Comparison of ENCODE assay signal across 9 mouse cellular contexts in the genomic region with DNA sequence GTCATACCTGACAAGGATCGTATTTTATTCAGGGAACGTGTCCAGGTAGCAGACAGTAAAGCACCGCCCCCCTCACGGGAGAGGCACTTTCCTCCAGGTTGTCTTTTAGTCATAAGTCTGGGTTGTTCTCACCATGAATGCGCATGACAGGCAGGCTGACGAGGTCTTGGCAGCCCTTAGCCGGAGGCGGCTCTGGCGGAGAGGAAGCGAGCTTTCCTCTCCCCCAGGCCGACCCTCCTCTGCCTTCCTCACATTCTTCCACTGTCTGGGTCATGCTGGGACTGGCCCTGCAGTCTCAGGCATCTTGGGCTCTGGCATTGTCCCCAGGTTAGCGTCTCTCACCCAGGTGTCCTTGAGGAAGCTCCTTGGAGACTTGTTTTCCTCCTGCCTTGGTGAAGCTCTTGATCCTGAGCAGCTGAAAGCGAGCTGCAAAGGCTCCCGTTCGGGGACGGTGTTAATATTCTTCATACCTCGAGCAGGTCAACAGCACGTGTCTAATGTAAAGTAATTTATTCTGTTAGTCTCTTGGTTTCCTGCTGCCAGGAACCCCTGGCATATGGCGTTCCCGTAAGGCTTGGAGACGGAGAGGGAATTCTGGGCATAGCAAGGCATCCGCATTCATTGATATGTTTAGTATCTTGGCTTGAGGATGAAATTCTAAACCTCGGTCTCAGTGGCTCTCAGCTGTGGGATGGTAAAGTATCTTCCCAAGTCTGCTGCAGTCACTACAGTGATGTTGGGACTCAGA.
DNase-seq lines count a peak whose midpoint lies in the region; ATAC-seq and TF ChIP-seq lines count a peak whose summit lies in the region.
"Had no signal": no experiment of that assay in that cellular context is flagged by ENCODE, and none has a peak within 500 bp of the region (broad histone marks: within the 10 kb centered on the region; RNA-seq: fewer than 3 reads in every experiment).

No protein-coding gene starts in this region.

- no peaks in the 10 kb centered on the region for H3K36me3 ChIP-seq in lung, embryonic 16.5 days (ENCODE audit: control insufficient read depth, insufficient read depth, low read length)
- H3K36me3 ChIP-seq in heart, postnatal 0 days (replicated peaks; ENCODE audit: control insufficient read depth, insufficient read depth, low read length) = no peaks in the 10 kb centered on the region
- H3K36me3 ChIP-seq in midbrain, embryonic 11.5 days (ENCODE audit: control insufficient read depth, insufficient read depth, low read length) = no peaks in the 10 kb centered on the region

- H3K4me1 ChIP-seq in lung, embryonic 16.5 days (replicated peaks; ENCODE audit: control insufficient read depth, insufficient read depth, low read length) = no peaks in the 10 kb centered on the region
- H3K4me1 ChIP-seq in heart, postnatal 0 days (ENCODE audit: control insufficient read depth, insufficient read depth) = 0 out of 2 replicates have a peak, but pooled peaks cover 4% of the 10 kb centered on the region
- H3K4me1 ChIP-seq in midbrain, embryonic 11.5 days (ENCODE audit: control insufficient read depth, insufficient read depth, low read length) = 0 out of 2 replicates have a peak, but pooled peaks cover 2% of the 10 kb centered on the region
- H3K4me1 ChIP-seq: megakaryocyte, embryonic 14.5 days had no signal

- TF ChIP-seq EP300 in heart, postnatal 0 days (IDR thresholded peaks at IDR 0.05; ENCODE audit: low read depth) = no peak

- no peak overlapping the region for H3K4me3 ChIP-seq in lung, embryonic 16.5 days (ENCODE audit: low read length)
- H3K4me3 ChIP-seq in heart, postnatal 0 days (ENCODE audit: low read depth, low read length) = 0 out of 2 replicates have a peak overlapping the region, but pooled peaks have one; percentile 2
- no peak overlapping the region for H3K4me3 ChIP-seq in midbrain, embryonic 11.5 days (ENCODE audit: low read depth, low read length)
- H3K4me3 ChIP-seq: megakaryocyte, embryonic 14.5 days had no signal

- no peak overlapping the region for H3K27ac ChIP-seq in lung, embryonic 16.5 days (ENCODE audit: low read length)
- no peak overlapping the region for H3K27ac ChIP-seq in heart, postnatal 0 days (ENCODE audit: low read depth)
- no peak overlapping the region for H3K27ac ChIP-seq in midbrain, embryonic 11.5 days (ENCODE audit: low read depth, low read length)

- ATAC-seq in frontal cortex, adult (ENCODE audit: low TSS enrichment) = peak; percentile 81
- ATAC-seq in lung, embryonic 16.5 days (ENCODE audit: low read depth) = 0 out of 2 replicates have a peak, but pooled peaks have one; percentile 26
- ATAC-seq in heart, postnatal 0 days (ENCODE audit: insufficient read depth, low read depth) = 0 out of 2 replicates have a peak, but pooled peaks have one; percentile 39
- no peak for ATAC-seq in midbrain, embryonic 11.5 days (ENCODE audit: low FRiP score)

- H3K9me3 ChIP-seq in lung, embryonic 16.5 days (ENCODE audit: control insufficient read depth, low read length) = no peaks in the 10 kb centered on the region
- no peaks in the 10 kb centered on the region for H3K9me3 ChIP-seq in heart, postnatal 0 days (replicated peaks; ENCODE audit: control insufficient read depth, low read length)
- H3K9me3 ChIP-seq in midbrain, embryonic 11.5 days (ENCODE audit: control insufficient read depth, low read length) = no peaks in the 10 kb centered on the region

- no peaks in the 10 kb centered on the region for H3K27me3 ChIP-seq in lung, embryonic 16.5 days (ENCODE audit: control insufficient read depth, insufficient read depth, low read depth, low read length)
- H3K27me3 ChIP-seq in heart, postnatal 0 days (ENCODE audit: control insufficient read depth, insufficient read depth, low read length) = no peaks in the 10 kb centered on the region
- no peaks in the 10 kb centered on the region for H3K27me3 ChIP-seq in midbrain, embryonic 11.5 days (ENCODE audit: control insufficient read depth, insufficient read depth, low read length)
- H3K27me3 ChIP-seq: megakaryocyte, embryonic 14.5 days had no signal

- H3K9ac ChIP-seq in lung, embryonic 16.5 days (ENCODE audit: low read length) = no peak overlapping the region
- no peak overlapping the region for H3K9ac ChIP-seq in heart, postnatal 0 days (replicated peaks; ENCODE audit: low read depth, low read length)
- H3K9ac ChIP-seq in midbrain, embryonic 11.5 days (ENCODE audit: low read length) = no peak overlapping the region

- no peak for DNase-seq in frontal cortex, postnatal 25 days (ENCODE audit: low spot score in 2 of 2)
- DNase-seq in lung, postnatal 10 days = no peak
- DNase-seq in heart, postnatal 0 days (ENCODE audit: low spot score) = no peak
- peak; percentile 87 for DNase-seq in midbrain, embryonic 11.5 days (ENCODE audit: low spot score, missing footprints)
- no peak for DNase-seq in thymus, postnatal 0 days (ENCODE audit: low spot score)
- no peak for DNase-seq in cerebellum, postnatal 36 days

- no peak for TF ChIP-seq CTCF in heart, postnatal 0 days (IDR thresholded peaks at IDR 0.05; ENCODE audit: low read depth)

- WGBS in lung, embryonic 16.5 days = 18% methylated on average over 23 of the region's 23 CpGs
- 17% methylated on average over 23 of the region's 23 CpGs for WGBS in heart, postnatal 0 days
- 42% methylated on average over 23 of the region's 23 CpGs for WGBS in midbrain, embryonic 11.5 days

- no peak overlapping the region for H3K4me2 ChIP-seq in lung, embryonic 16.5 days (ENCODE audit: low read depth, low read length)
- H3K4me2 ChIP-seq in heart, postnatal 0 days (ENCODE audit: low read depth, low read length) = peak overlapping the region; percentile 56
- H3K4me2 ChIP-seq in midbrain, embryonic 11.5 days = no peak overlapping the region
